ENCODE assay signal across 9 mouse cellular contexts in genomic region chr19:8661821-8662307, GRCm38 (mm10). TPM values are rescaled to one million over a fixed set of nuclear protein-coding genes. Genes with fewer than 3 reads are reported as not detected.
A peak's percentile ranks its signal among the peaks of the same experiment; 100 is the strongest.
DNase-seq lines count a peak whose midpoint lies in the region; ATAC-seq and TF ChIP-seq lines count a peak whose summit lies in the region.
"Had no signal": no experiment of that assay in that cellular context is flagged by ENCODE, and none has a peak within 500 bp of the region (broad histone marks: within the 10 kb centered on the region; RNA-seq: fewer than 3 reads in every experiment).

No protein-coding gene starts in this region.

- peaks cover 10% of the 10 kb centered on the region; the same call in 1 of the 2 replicates for H3K27me3 ChIP-seq in midbrain, embryonic 11.5 days (ENCODE audit: control insufficient read depth, insufficient read depth, low read length)
- H3K27me3 ChIP-seq in testis, adult 2 months (ENCODE audit: control insufficient read depth, insufficient read depth, low read length) = peaks cover 4% of the 10 kb centered on the region; the same call in 1 of the 2 replicates

- H3K9me3 ChIP-seq in midbrain, embryonic 11.5 days (ENCODE audit: control insufficient read depth, low read length) = no peaks in the 10 kb centered on the region

- H3K4me2 ChIP-seq in midbrain, embryonic 11.5 days = peak overlapping the region; percentile 86

- peak overlapping the region; percentile 63 for H3K4me3 ChIP-seq in gastrocnemius, adult 2 months
- peak overlapping the region; percentile 31 for H3K4me3 ChIP-seq in midbrain, embryonic 11.5 days (ENCODE audit: low read depth, low read length)
- peak overlapping the region; percentile 67 for H3K4me3 ChIP-seq in testis, adult 2 months (ENCODE audit: control insufficient read depth, low read depth, low read length)

- no peak for TF ChIP-seq POLR2A in testis, adult 2 months (IDR thresholded peaks at IDR 0.05; ENCODE audit: control insufficient read depth, low read depth, low read length)

- peaks cover 3% of the 10 kb centered on the region; the same call in 1 of the 2 replicates for H3K4me1 ChIP-seq in midbrain, embryonic 11.5 days (ENCODE audit: control insufficient read depth, insufficient read depth, low read length)
- H3K4me1 ChIP-seq in testis, adult 2 months (ENCODE audit: control insufficient read depth, insufficient read depth, low read length) = peaks cover 9% of the 10 kb centered on the region

- peak; percentile 39 for ATAC-seq in frontal cortex, adult (ENCODE audit: low TSS enrichment)
- peak; percentile 83 for ATAC-seq in midbrain, embryonic 11.5 days (ENCODE audit: low FRiP score)

- H3K27ac ChIP-seq in gastrocnemius, adult 2 months = no peak overlapping the region
- no peak overlapping the region for H3K27ac ChIP-seq in midbrain, embryonic 11.5 days (ENCODE audit: low read depth, low read length)
- H3K27ac ChIP-seq in testis, adult 2 months (ENCODE audit: control insufficient read depth, insufficient read depth, low read depth, low read length) = no peak overlapping the region

- TF ChIP-seq CTCF in gastrocnemius, adult 2 months (IDR thresholded peaks at IDR 0.05) = no peak
- TF ChIP-seq CTCF in testis, adult 2 months (IDR thresholded peaks at IDR 0.05; ENCODE audit: control insufficient read depth, insufficient read depth, insufficient replicate concordance, low read depth, low read length) = no peak

- intact Hi-C loops in gastrocnemius, adult 2 months (cut with DNase I) = no loop called here

- no peak for DNase-seq in gastrocnemius, adult 2 months
- DNase-seq in gastrocnemius, adult 8-10 months (ENCODE audit: low spot score in 2 of 2) = no peak
- DNase-seq in adrenal gland, postnatal 36 days = peak; percentile 8 to 22
- peak; percentile 74 for DNase-seq in layer of hippocampus, adult 9-11 months
- DNase-seq in midbrain, embryonic 11.5 days (ENCODE audit: low spot score, missing footprints) = peak; percentile 94
- DNase-seq in MN1 (ENCODE audit: low spot score) = no peak

- WGBS in midbrain, embryonic 11.5 days = 1% methylated on average over 35 of the region's 35 CpGs

- no peaks in the 10 kb centered on the region for H3K36me3 ChIP-seq in midbrain, embryonic 11.5 days (ENCODE audit: control insufficient read depth, insufficient read depth, low read length)
- H3K36me3 ChIP-seq in testis, adult 2 months (ENCODE audit: control insufficient read depth, insufficient read depth, low read length) = no peaks in the 10 kb centered on the region

- peak overlapping the region; percentile 64 for H3K9ac ChIP-seq in midbrain, embryonic 11.5 days (ENCODE audit: low read length)

RNA-seq across cellular contexts. Expression of gene Chrm1, which starts 1.7 kb away (rescaled TPM):
- total RNA-seq in gastrocnemius, adult 2 months (2021) = not detected
- not detected for total RNA-seq in gastrocnemius, adult 8-10 months (2022)
- total RNA-seq in adrenal gland, postnatal 36 days (2021) = 1 to 10 TPM; 1.3 TPM
- 0.04 TPM in 2 replicates for polyA plus RNA-seq in midbrain, embryonic 11.5 days (2014; fragmentation: Nextera tagmentation; extraction: Ambion mirVana)
- polyA plus RNA-seq in testis, adult 2 months (2012; rRNA removed) = 0.58 and 0.99 TPM in 2 replicates
- total RNA-seq: hematopoietic stem cell, adult 5-6 weeks had no signal

RNA-seq across cellular contexts. Expression of gene Slc22a6, which starts 44.0 kb away (rescaled TPM):
- total RNA-seq in gastrocnemius, adult 2 months (2021) = not detected
- total RNA-seq in gastrocnemius, adult 8-10 months (2022) = not detected
- not detected for total RNA-seq in adrenal gland, postnatal 36 days (2021)
- 0.42 and 0.51 TPM in 2 replicates for polyA plus RNA-seq in midbrain, embryonic 11.5 days (2014; fragmentation: Nextera tagmentation; extraction: Ambion mirVana)
- not detected in 2 replicates for polyA plus RNA-seq in testis, adult 2 months (2012; rRNA removed)
- total RNA-seq: hematopoietic stem cell, adult 5-6 weeks had no signal

Comparison
In these comparisons a context has a peak if more than half of its experiments do, and no peak if none do; other contexts are left out.
1. DNase-seq: peak in adrenal gland, postnatal 36 days (2 of 2), layer of hippocampus, adult 9-11 months (single experiment) and midbrain, embryonic 11.5 days (single experiment); none in gastrocnemius, adult 2 months (single experiment), gastrocnemius, adult 8-10 months (0 of 2) and MN1 (single experiment).
2. Peak in every context shown above with its lines, with median percentiles within 50 percentile points of each other: H3K4me3 ChIP-seq.